Mouse (Mus musculus): ENCODE data around the gene Ophn1.

- no peak for TF ChIP-seq GATA1 (IDR thresholded peaks at IDR 0.05; ENCODE audit: borderline replicate concordance, low read length)
- no peak for TF ChIP-seq CTCF (IDR thresholded peaks at IDR 0.05; ENCODE audit: low read depth, low read length)
- TF ChIP-seq POLR2AphosphoS5 (IDR thresholded peaks at IDR 0.05; ENCODE audit: insufficient replicate concordance, low read depth, low read length), result no peak
- TF ChIP-seq TAL1 (conservative IDR thresholded peaks at IDR 0.05; ENCODE audit: low read depth, low read length), result no peak
- TF ChIP-seq GATA2 (IDR thresholded peaks at IDR 0.05; ENCODE audit: borderline replicate concordance, low read depth, low read length), result no peak
Measured at GRCm38 (mm10) chrX:98574201-98574600, 316.6 kb downstream of the Ophn1 start.
